Mouse (Mus musculus) liver, postnatal 0 days (tissue): ENCODE data around the gene Dhrs13.
"Not testable (repeated sequence)": the region's sequence is repeated elsewhere in the genome, so short reads cannot be mapped to it uniquely, and the experiment has no call there.

Experiments used
- CTCF ChIP-seq: sonication (generic); IDR thresholded peaks from 2 replicates; pipeline ENCODE4 v1.5.1; 2016; ENCODE audit warnings: antibody characterized with exemption, low read depth
- EP300 ChIP-seq: IDR thresholded peaks from 2 replicates; pipeline ENCODE4 v1.6.1; 2016; ENCODE audit warnings: antibody characterized with exemption, low read depth, mild to moderate bottlenecking

DNA sequence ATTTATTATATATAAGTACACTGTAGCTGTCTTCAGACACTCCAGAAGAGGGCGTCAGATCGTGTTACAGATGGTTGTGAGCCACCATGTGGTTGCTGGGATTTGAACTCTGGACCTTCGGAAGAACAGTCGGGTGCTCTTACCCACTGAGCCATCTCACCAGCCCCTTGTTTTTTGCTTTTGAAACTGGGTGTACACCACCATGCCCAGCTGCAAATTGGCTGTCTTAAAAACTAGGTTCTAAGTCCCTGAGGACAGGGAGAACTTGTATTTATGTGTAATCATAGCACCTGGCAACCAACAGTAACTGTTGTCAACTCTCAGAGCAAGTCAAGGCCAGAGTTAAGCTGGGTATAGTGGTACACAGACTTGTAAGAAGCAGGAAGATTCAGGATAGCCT, 16.6 kb downstream of the Dhrs13 start:
- not testable (repeated sequence) for TF ChIP-seq CTCF, EP300
